Mouse (Mus musculus) lung, adult 2 months (tissue): ENCODE results near the gene Wls. TPM values are rescaled to one million over a fixed set of nuclear protein-coding genes. Genes with fewer than 3 reads are reported as not detected.

Experiments
- DNase-seq: peaks from one replicate; pipeline ENCODE4 v3.0.0; 2022
- H3K4me1 ChIP-seq: fragments of 200-500 bp; 2 replicates; pipeline ENCODE4 v1.6.1; 2011; ENCODE audit warnings: low read length; ENCODE audit not compliant: control insufficient read depth, insufficient read depth
- H3K4me3 ChIP-seq: fragments of 200-500 bp; replicated peaks from 2 replicates; pipeline ENCODE3; 2011; ENCODE audit warnings: low read depth, mild to moderate bottlenecking, control low read depth, low read length; ENCODE audit errors: extremely low read depth
- CTCF ChIP-seq: fragments of 200-500 bp; IDR thresholded peaks from 2 replicates; pipeline ENCODE4 v1.5.1; 2011; ENCODE audit warnings: mild to moderate bottlenecking, low read length, control low read depth; ENCODE audit not compliant: insufficient read depth
- POLR2A ChIP-seq: fragments of 200-500 bp; IDR thresholded peaks from 2 replicates; pipeline ENCODE4 v1.6.1; 2011; ENCODE audit warnings: low read depth, mild to moderate bottlenecking, control low read depth, low read length, borderline replicate concordance; ENCODE audit errors: extremely low read depth
- WGBS: fragments of 180-500 bp; shearing (Covaris S2); methylation state at CpG from one replicate; pipeline ENCODE4 v1.1.7; 2018; 5-methylcytosine and 5-hydroxymethylcytosine counted together
- polyA plus RNA-seq: library from polyadenylated mRNA; depleted of rRNA; stranded (reverse); fragments of >200 nt; gene quantifications from 2 replicates; pipeline ENCODE4 v1.2.3, GENCODE M21; 2012; rRNA removed

Gene Wls
- polyA plus RNA-seq: 31.3 and 56.4 TPM in 2 replicates

GRCm38 (mm10) chr3:159839481-159839880 is at the start of gene Wls:
Gene Wls (plus strand): TSS chr3:159839672.
- DNase-seq: peak; percentile 76
- no peak for TF ChIP-seq CTCF
- peak; percentile 82; the same call in 1 of the 2 replicates for TF ChIP-seq POLR2A
- H3K4me1 ChIP-seq: peaks cover 2% of the 10 kb centered on the region
- H3K4me3 ChIP-seq: peak within 1 kb of the TSS; percentile 84
- under 1% methylated on average over 21 of the region's 21 CpGs for WGBS

- no peak overlapping the region for H3K4me3 ChIP-seq
- H3K4me1 ChIP-seq: no peaks in the 10 kb centered on the region
- TF ChIP-seq POLR2A (no peak), CTCF (no peak)
- WGBS: 76% methylated on average over 2 of the region's 2 CpGs
- no peak for DNase-seq
These were observed 49.7 kb upstream of the Wls start for GRCm38 (mm10) chr3:159789781-159790180.

- TF ChIP-seq POLR2A (no peak), CTCF (no peak)
- no peak for DNase-seq
- no peaks in the 10 kb centered on the region for H3K4me1 ChIP-seq
- no peak overlapping the region for H3K4me3 ChIP-seq
These were observed 7.9 kb upstream of the Wls start for GRCm38 (mm10) chr3:159831535-159831934.

GRCm38 (mm10) chr3:159840002-159840816 is 737 bp downstream of the Wls start:
- peak; percentile 77 for DNase-seq
- TF ChIP-seq POLR2A (peak; percentile 62; the same call in 1 of the 2 replicates), CTCF (no peak)
- WGBS: under 1% methylated on average over 27 of the region's 27 CpGs
- peak overlapping the region; percentile 84 for H3K4me3 ChIP-seq
- H3K4me1 ChIP-seq: peaks cover 2% of the 10 kb centered on the region

GRCm38 (mm10) chr3:159840817-159841390 is 1.4 kb downstream of the Wls start:
- peak overlapping the region; percentile 84 for H3K4me3 ChIP-seq
- peak; percentile 60 for DNase-seq

GRCm38 (mm10) chr3:159841458-159841857 is 2.0 kb downstream of the Wls start:
- peaks cover 4% of the 10 kb centered on the region for H3K4me1 ChIP-seq
- TF ChIP-seq CTCF (no peak), POLR2A (no peak)
- H3K4me3 ChIP-seq: peak overlapping the region; percentile 84
- WGBS: 9% methylated on average over 3 of the region's 3 CpGs
- DNase-seq: peak; percentile 19

More at GRCm38 (mm10) chr3:159840817-159841390, 1.4 kb downstream of the Wls start:
- WGBS: 1% methylated on average over 12 of the region's 12 CpGs
- TF ChIP-seq CTCF (no peak), POLR2A (no peak)
- peaks cover 2% of the 10 kb centered on the region for H3K4me1 ChIP-seq

- Histone ChIP-seq H3K4me1 (peaks cover 8% of the 10 kb centered on the region), H3K4me3 (no peak overlapping the region)
- TF ChIP-seq CTCF (no peak), POLR2A (no peak)
- DNase-seq: no peak
- WGBS: 58% methylated on average over 4 of the region's 4 CpGs
These were observed 3.7 kb downstream of the Wls start for GRCm38 (mm10) chr3:159843135-159843534.

- WGBS: 55% methylated on average over 2 of the region's 2 CpGs
- Histone ChIP-seq H3K4me3 (peak overlapping the region; percentile 38), H3K4me1 (peaks cover 6% of the 10 kb centered on the region)
- TF ChIP-seq POLR2A (no peak), CTCF (no peak)
- no peak for DNase-seq
These were observed 8.0 kb downstream of the Wls start for GRCm38 (mm10) chr3:159847410-159848016.

- Histone ChIP-seq H3K4me1 (peaks cover 6% of the 10 kb centered on the region), H3K4me3 (no peak overlapping the region)
- TF ChIP-seq POLR2A: no peak
- no peak for TF ChIP-seq CTCF
- DNase-seq: no peak
These were observed 8.7 kb downstream of the Wls start for GRCm38 (mm10) chr3:159848156-159848555.
